Mouse (Mus musculus): ENCODE data around the gene Coa6. TPM values are rescaled to one million over a fixed set of nuclear protein-coding genes. Genes with fewer than 3 reads are reported as not detected.
A peak's percentile ranks its signal among the peaks of the same experiment; 100 is the strongest.

The Coa6 gene
- polyA plus RNA-seq, 1 experiment = 32.4 TPM

DNA sequence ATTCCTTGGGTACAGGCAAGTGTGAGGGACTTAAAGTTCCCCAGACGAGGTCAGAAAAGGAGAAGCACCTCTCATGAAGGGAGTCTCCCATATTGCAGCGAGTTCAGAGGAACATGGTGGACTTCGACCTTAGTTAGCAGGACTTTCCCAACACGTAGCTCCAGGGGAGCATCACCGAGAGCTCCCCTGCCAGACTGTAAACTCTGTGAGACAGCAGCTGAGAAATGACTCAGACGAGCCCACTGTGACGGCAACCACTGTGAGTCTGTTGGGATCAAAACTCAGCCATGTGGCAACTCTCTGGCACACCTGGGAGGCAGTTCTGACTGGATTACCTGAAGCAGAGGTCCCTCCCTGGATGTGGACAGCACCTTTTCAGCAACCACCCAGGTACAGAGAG lies 41.8 kb downstream of the Coa6 start:
- no peak for DNase-seq (ENCODE audit: low read depth)
- no peak for TF ChIP-seq CTCF (IDR thresholded peaks at IDR 0.05; ENCODE audit: borderline replicate concordance, extremely low read depth, insufficient read depth, insufficient read length)
- TF ChIP-seq POLR2A (IDR thresholded peaks at IDR 0.05; ENCODE audit: borderline replicate concordance, extremely low read depth, insufficient read depth, insufficient read length, poor library complexity, severe bottlenecking) = no peak

DNA sequence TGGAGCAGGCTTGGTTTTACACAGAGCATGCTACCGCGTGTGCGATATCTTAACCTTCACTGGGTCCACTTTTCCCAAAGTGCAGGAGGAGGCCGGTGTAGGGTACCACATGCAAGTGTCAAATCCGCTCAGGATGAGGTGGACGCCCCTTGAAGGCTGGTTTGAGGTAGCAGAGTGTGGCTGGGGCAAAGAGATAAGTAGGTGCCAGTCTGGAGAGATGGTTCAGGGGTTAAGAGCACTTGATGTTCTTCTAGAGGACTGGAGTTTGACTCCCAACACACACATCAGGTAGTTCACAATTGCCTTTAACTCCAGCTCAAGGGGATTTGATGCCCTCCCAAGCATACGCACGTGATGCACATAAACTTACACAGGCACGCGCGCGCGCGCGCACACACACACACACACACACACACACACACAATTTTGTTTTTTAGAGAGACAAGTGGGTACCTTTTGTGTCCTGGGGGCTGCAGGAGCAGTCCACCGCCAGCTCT lies 51.5 kb downstream of the Coa6 start:
- no peak for TF ChIP-seq POLR2A (IDR thresholded peaks at IDR 0.05; ENCODE audit: borderline replicate concordance, extremely low read depth, insufficient read depth, insufficient read length, poor library complexity, severe bottlenecking)
- no peak for TF ChIP-seq CTCF (IDR thresholded peaks at IDR 0.05; ENCODE audit: borderline replicate concordance, extremely low read depth, insufficient read depth, insufficient read length)
- no peak for DNase-seq (ENCODE audit: low read depth)

DNA sequence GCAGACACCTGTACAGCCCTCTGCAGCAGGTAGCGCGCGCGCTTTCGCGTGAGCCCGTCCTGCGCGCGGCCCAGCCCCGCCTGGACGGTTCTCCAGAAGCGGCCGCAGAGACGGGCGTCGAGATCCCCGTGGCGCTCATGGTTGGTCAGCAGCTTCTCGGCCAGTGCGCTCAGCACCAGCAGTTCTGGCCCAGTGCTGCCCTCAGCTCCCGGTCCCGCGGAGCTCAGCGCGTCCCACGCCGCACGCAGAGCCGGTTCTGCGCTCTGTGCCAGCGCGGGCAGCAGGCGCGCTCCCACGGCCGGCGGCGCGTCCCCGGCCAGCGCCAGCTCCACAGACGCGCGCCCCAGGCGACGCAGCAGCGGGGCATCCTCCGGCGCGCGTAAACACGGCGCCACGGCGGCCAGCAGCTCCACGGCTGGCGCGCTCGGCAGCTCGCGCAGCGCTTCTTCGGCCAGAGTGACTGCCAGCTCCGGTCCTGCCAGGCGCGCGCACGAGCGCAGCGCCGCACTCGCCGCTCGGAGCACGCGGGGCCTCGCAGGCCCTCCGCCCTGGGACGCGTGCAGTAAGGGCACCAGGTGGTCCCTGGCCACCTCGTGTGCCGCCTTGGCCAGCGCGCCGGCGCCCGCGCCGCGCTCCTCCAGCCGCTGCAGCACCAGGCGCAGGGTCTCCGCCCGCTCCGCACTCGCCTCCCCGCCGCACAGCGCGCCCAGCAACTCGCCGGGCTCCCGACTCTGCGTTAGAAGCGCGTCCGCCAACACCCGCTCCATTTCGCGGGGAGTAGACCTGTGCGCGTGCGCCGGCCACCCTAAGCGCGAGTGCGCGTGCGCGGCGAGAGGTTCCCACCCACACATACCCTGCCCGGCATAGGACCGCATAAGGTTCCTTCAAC lies 52.2 kb downstream of the Coa6 start, which contains the start of gene Tarbp1:
Gene Tarbp1, minus strand, starts transcription at position 767 of the 889 bp plus-strand sequence.
- DNase-seq (ENCODE audit: low read depth) = peak; percentile 97
- TF ChIP-seq CTCF (IDR thresholded peaks at IDR 0.05; ENCODE audit: borderline replicate concordance, extremely low read depth, insufficient read depth, insufficient read length) (no peak), POLR2A (IDR thresholded peaks at IDR 0.05; ENCODE audit: borderline replicate concordance, extremely low read depth, insufficient read depth, insufficient read length, poor library complexity, severe bottlenecking) (peak; percentile 67)

Other genes starting within 250 kb of the Coa6 start
- 0.67 and 1.8 TPM in 2 replicates for gene Slc35f3, start 124.0 kb upstream of the Coa6 start, polyA plus RNA-seq (2012; rRNA removed)
- 5.9 and 6.4 TPM in 2 replicates for gene Tarbp1, start 52.5 kb downstream of the Coa6 start, polyA plus RNA-seq (2012; rRNA removed)
- gene Irf2bp2, start 171.5 kb downstream of the Coa6 start, polyA plus RNA-seq (2012; rRNA removed) = 37.3 and 39.6 TPM in 2 replicates